Mouse (Mus musculus) monocyte, adult 5-6 weeks (primary cell): ENCODE results near the gene Magea4. TPM values are rescaled to one million over a fixed set of nuclear protein-coding genes. Genes with fewer than 3 reads are reported as not detected.

Experiments used
- ATAC-seq: fragments of 153-309, 156-312 bp; replicated peaks from 2 replicates; pipeline ENCODE4 v1.8.0; 2017; ENCODE audit warnings: mild to moderate bottlenecking; ENCODE audit not compliant: low TSS enrichment, insufficient number of reproducible peaks, severe bottlenecking, poor library complexity, low FRiP score
- total RNA-seq: library from RNA; stranded (forward); fragments of 200-1000, 200-491, 200-594 nt; gene quantifications from 3 replicates; pipeline ENCODE4 v1.2.3, GENCODE M21; 2017

The Magea4 gene
- not detected in 3 replicates for total RNA-seq

- ATAC-seq: no peak
Measured at GRCm38 (mm10) chrX:72221717-72222116, at the start of gene Magea4. Gene Magea4 (plus strand): TSS chrX:72222017.

DNA sequence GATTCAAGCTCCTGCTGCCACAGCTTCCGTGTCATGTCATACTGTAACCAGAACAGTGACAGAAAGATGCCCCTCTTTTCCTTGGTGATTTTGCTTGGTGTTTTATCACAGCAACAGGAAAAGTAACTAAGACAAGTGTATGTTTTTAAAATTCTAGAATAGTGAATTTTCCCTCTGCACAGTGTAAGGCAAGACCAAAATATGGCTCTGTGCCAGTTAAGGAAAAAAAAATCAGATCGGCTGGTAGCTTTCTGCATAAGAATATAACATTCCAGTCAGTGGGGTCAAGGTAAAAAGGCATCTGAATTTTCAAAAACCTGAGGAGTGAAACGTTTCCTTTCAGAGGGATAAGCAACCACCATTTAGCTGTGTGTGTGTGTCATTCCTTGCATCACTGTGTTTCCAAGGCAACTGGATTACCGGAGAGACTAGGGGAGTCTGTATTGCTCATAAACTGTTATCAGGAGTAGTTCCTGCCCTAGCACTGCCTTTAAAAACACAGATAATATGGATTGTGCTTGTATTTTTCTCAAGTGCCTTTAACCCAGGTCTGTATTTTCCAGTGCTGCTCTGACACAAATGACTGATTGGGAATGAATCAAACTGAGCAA lies 18.8 kb upstream of the Magea4 start:
- ATAC-seq: no peak

- no peak for ATAC-seq
Measured at GRCm38 (mm10) chrX:72270637-72271036, 48.8 kb downstream of the Magea4 start.

Other genes with a start within 250 kb of the Magea4 start
- gene Fate1, start 249.0 kb upstream of the Magea4 start, total RNA-seq: not detected in 3 replicates
- not detected in 3 replicates for gene Cnga2, start 230.2 kb upstream of the Magea4 start, total RNA-seq
- not detected in 3 replicates for gene Gabre, start 52.8 kb downstream of the Magea4 start, total RNA-seq
- not detected in 3 replicates for gene Magea10, start 164.8 kb downstream of the Magea4 start, total RNA-seq